Mouse (Mus musculus): ENCODE results near the gene Rrp12. TPM values are rescaled to one million over a fixed set of nuclear protein-coding genes. Genes with fewer than 3 reads are reported as not detected.

The Rrp12 gene
- polyA plus RNA-seq, 1 experiment from 2014 or later, result 15.6 TPM

GRCm38 (mm10) chr19:41841105-41841750 lies 54.7 kb downstream of the Rrp12 start:
- Histone ChIP-seq H3K9ac (no peak overlapping the region), H3K36me3 (no peaks in the 10 kb centered on the region), H3K27me3 (no peaks in the 10 kb centered on the region), H3K4me1 (replicated peaks) (peaks cover 21% of the 10 kb centered on the region), H3K27ac (no peak overlapping the region), H3K4me3 (no peak overlapping the region), H3K9me3 (no peaks in the 10 kb centered on the region), H3K4me2 (no peak overlapping the region)
- WGBS, result 78% methylated on average over 7 of the region's 7 CpGs
- no peak for ATAC-seq (ENCODE audit: low FRiP score)

- Histone ChIP-seq H3K4me2 (no peak overlapping the region), H3K27me3 (no peaks in the 10 kb centered on the region), H3K27ac (no peak overlapping the region), H3K9me3 (no peaks in the 10 kb centered on the region), H3K4me3 (no peak overlapping the region), H3K36me3 (no peaks in the 10 kb centered on the region), H3K4me1 (replicated peaks) (peaks cover 20% of the 10 kb centered on the region), H3K9ac (no peak overlapping the region)
- ATAC-seq (ENCODE audit: low FRiP score), result no peak
- 97% methylated on average over 3 of the region's 3 CpGs for WGBS
Observed at GRCm38 (mm10) chr19:41839685-41840084, 56.3 kb downstream of the Rrp12 start.

GRCm38 (mm10) chr19:41838808-41839207 lies 57.2 kb downstream of the Rrp12 start:
- ATAC-seq (ENCODE audit: low FRiP score), result no peak
- H3K27ac ChIP-seq, result no peak overlapping the region
- H3K4me3 ChIP-seq, result no peak overlapping the region
- H3K27me3 ChIP-seq, result no peaks in the 10 kb centered on the region
- 81% methylated on average over 6 of the region's 6 CpGs for WGBS
- H3K4me2 ChIP-seq, result no peak overlapping the region
- no peak overlapping the region for H3K9ac ChIP-seq
- no peaks in the 10 kb centered on the region for H3K9me3 ChIP-seq
- peaks cover 23% of the 10 kb centered on the region for H3K4me1 ChIP-seq (replicated peaks)
- no peaks in the 10 kb centered on the region for H3K36me3 ChIP-seq

GRCm38 (mm10) chr19:41837917-41838261 lies 58.1 kb downstream of the Rrp12 start:
- no peaks in the 10 kb centered on the region for H3K9me3 ChIP-seq
- H3K4me3 ChIP-seq, result no peak overlapping the region
- H3K4me2 ChIP-seq, result no peak overlapping the region
- no peak overlapping the region for H3K9ac ChIP-seq
- peaks cover 32% of the 10 kb centered on the region for H3K4me1 ChIP-seq (replicated peaks)
- no peak for ATAC-seq (ENCODE audit: low FRiP score)
- WGBS, result 75% methylated on average over 4 of the region's 4 CpGs
- H3K36me3 ChIP-seq, result no peaks in the 10 kb centered on the region
- peaks cover under 1% of the 10 kb centered on the region for H3K27me3 ChIP-seq
- H3K27ac ChIP-seq, result no peak overlapping the region

GRCm38 (mm10) chr19:41837194-41837916 lies 58.6 kb downstream of the Rrp12 start:
- peaks cover 37% of the 10 kb centered on the region for H3K4me1 ChIP-seq (replicated peaks)
- no peak overlapping the region for H3K9ac ChIP-seq
- no peak overlapping the region for H3K27ac ChIP-seq
- H3K4me2 ChIP-seq, result no peak overlapping the region
- no peaks in the 10 kb centered on the region for H3K9me3 ChIP-seq
- no peaks in the 10 kb centered on the region for H3K36me3 ChIP-seq
- 78% methylated on average over 9 of the region's 9 CpGs for WGBS
- peaks cover 5% of the 10 kb centered on the region for H3K27me3 ChIP-seq
- ATAC-seq (ENCODE audit: low FRiP score), result no peak
- H3K4me3 ChIP-seq, result no peak overlapping the region

- H3K36me3 ChIP-seq, result no peaks in the 10 kb centered on the region
- ATAC-seq (ENCODE audit: low FRiP score), result no peak
- no peak overlapping the region for H3K4me3 ChIP-seq
- no peak overlapping the region for H3K9ac ChIP-seq
- H3K27ac ChIP-seq, result peak overlapping the region; percentile 18; the same call in 1 of the 2 replicates
- H3K4me1 ChIP-seq (replicated peaks), result peaks cover 44% of the 10 kb centered on the region
- H3K9me3 ChIP-seq, result no peaks in the 10 kb centered on the region
- peaks cover 8% of the 10 kb centered on the region for H3K27me3 ChIP-seq
- no peak overlapping the region for H3K4me2 ChIP-seq
- 59% methylated on average over 3 of the region's 3 CpGs for WGBS
Observed at GRCm38 (mm10) chr19:41836719-41837118, 59.3 kb downstream of the Rrp12 start.

- H3K4me3 ChIP-seq, result no peak overlapping the region
- H3K4me2 ChIP-seq, result peak overlapping the region; percentile 45
- WGBS, result 2% methylated on average over 6 of the region's 6 CpGs
- peak overlapping the region; percentile 31 for H3K27ac ChIP-seq
- peak; percentile 47 for ATAC-seq (ENCODE audit: low FRiP score)
- H3K27me3 ChIP-seq, result peaks cover 8% of the 10 kb centered on the region
- H3K9me3 ChIP-seq, result no peaks in the 10 kb centered on the region
- H3K36me3 ChIP-seq, result no peaks in the 10 kb centered on the region
- H3K4me1 ChIP-seq (replicated peaks), result peaks cover 53% of the 10 kb centered on the region
- H3K9ac ChIP-seq, result no peak overlapping the region; the same call in 1 of the 2 replicates
Observed at GRCm38 (mm10) chr19:41835816-41836215, 60.2 kb downstream of the Rrp12 start.

- no peak for ATAC-seq (ENCODE audit: low FRiP score)
- H3K4me3 ChIP-seq, result no peak overlapping the region
- peaks cover 8% of the 10 kb centered on the region for H3K27me3 ChIP-seq
- peaks cover 54% of the 10 kb centered on the region for H3K4me1 ChIP-seq (replicated peaks)
- H3K36me3 ChIP-seq, result no peaks in the 10 kb centered on the region
- H3K27ac ChIP-seq, result peak overlapping the region; percentile 62
- H3K9ac ChIP-seq, result no peak overlapping the region
- WGBS, result 50% methylated on average over 6 of the region's 6 CpGs
- peak overlapping the region; percentile 45 for H3K4me2 ChIP-seq
- no peaks in the 10 kb centered on the region for H3K9me3 ChIP-seq
Observed at GRCm38 (mm10) chr19:41835407-41835806, 60.6 kb downstream of the Rrp12 start.

GRCm38 (mm10) chr19:41832501-41833201 lies 63.3 kb downstream of the Rrp12 start:
- WGBS, result 62% methylated on average over 13 of the region's 13 CpGs
- H3K27ac ChIP-seq, result peak overlapping the region; percentile 95
- peaks cover 54% of the 10 kb centered on the region for H3K4me1 ChIP-seq (replicated peaks)

GRCm38 (mm10) chr19:41831718-41832391 lies 64.1 kb downstream of the Rrp12 start:
- Histone ChIP-seq H3K9ac (peak overlapping the region; percentile 93), H3K36me3 (no peaks in the 10 kb centered on the region), H3K27me3 (peaks cover 8% of the 10 kb centered on the region), H3K4me1 (replicated peaks) (peaks cover 54% of the 10 kb centered on the region), H3K4me2 (peak overlapping the region; percentile 96), H3K4me3 (peak overlapping the region; percentile 83), H3K27ac (peak overlapping the region; percentile 95), H3K9me3 (no peaks in the 10 kb centered on the region)
- WGBS, result 3% methylated on average over 14 of the region's 14 CpGs
- ATAC-seq (ENCODE audit: low FRiP score), result no peak

More at GRCm38 (mm10) chr19:41832501-41833201, 63.3 kb downstream of the Rrp12 start:
- no peak for ATAC-seq (ENCODE audit: low FRiP score)
- no peaks in the 10 kb centered on the region for H3K9me3 ChIP-seq
- H3K4me3 ChIP-seq, result peak overlapping the region; percentile 83
- H3K27me3 ChIP-seq, result peaks cover 8% of the 10 kb centered on the region
- no peaks in the 10 kb centered on the region for H3K36me3 ChIP-seq
- peak overlapping the region; percentile 93 for H3K9ac ChIP-seq
- H3K4me2 ChIP-seq, result peak overlapping the region; percentile 96

- peak overlapping the region; percentile 96 for H3K4me2 ChIP-seq
- H3K27me3 ChIP-seq, result peaks cover 8% of the 10 kb centered on the region
- no peaks in the 10 kb centered on the region for H3K9me3 ChIP-seq
- under 1% methylated on average over 19 of the region's 19 CpGs for WGBS
- no peak for ATAC-seq (ENCODE audit: low FRiP score)
- peaks cover 46% of the 10 kb centered on the region for H3K4me1 ChIP-seq (replicated peaks)
- H3K27ac ChIP-seq, result peak overlapping the region; percentile 95
- peak overlapping the region; percentile 83 for H3K4me3 ChIP-seq
- H3K9ac ChIP-seq, result peak overlapping the region; percentile 93
- H3K36me3 ChIP-seq, result no peaks in the 10 kb centered on the region
Observed at GRCm38 (mm10) chr19:41831101-41831570, 64.8 kb downstream of the Rrp12 start.

All from hindbrain, embryonic 13.5 days (tissue).